Mouse (Mus musculus) gastrocnemius, adult 18-20 months (tissue): Measurements from ENCODE around the gene Hltf. TPM values are rescaled to one million over a fixed set of nuclear protein-coding genes. Genes with fewer than 3 reads are reported as not detected.
A peak's percentile ranks its signal among the peaks of the same experiment; 100 is the strongest.
"Not testable (repeated sequence)": the region's sequence is repeated elsewhere in the genome, so short reads cannot be mapped to it uniquely, and the experiment has no call there.

ENCODE experiments used
- DNase-seq: peaks from one replicate; pipeline ENCODE4 v3.0.0; 2021; ENCODE audit warnings: low spot score
- total RNA-seq, 2 experiments: library from RNA; stranded (reverse); gene quantifications; 2 replicates each; pipeline ENCODE4 v1.2.3; 2021

Gene Hltf
- total RNA-seq, 2 experiments from 2014 or later = 2.2 to 2.5 TPM

GRCm38 (mm10) chr3:20103830-20104229, 46.2 kb downstream of the Hltf start:
- DNase-seq = no peak

- DNase-seq = no peak
Observed at GRCm38 (mm10) chr3:20104318-20104717, 46.7 kb downstream of the Hltf start.

GRCm38 (mm10) chr3:20104776-20105175, 47.2 kb downstream of the Hltf start:
- no peak for DNase-seq

GRCm38 (mm10) chr3:20108881-20109280, 51.3 kb downstream of the Hltf start:
- DNase-seq = no peak

- no peak for DNase-seq
Observed at GRCm38 (mm10) chr3:20111913-20112312, 54.3 kb downstream of the Hltf start.

GRCm38 (mm10) chr3:20119044-20119591, 61.5 kb downstream of the Hltf start:
- DNase-seq = no peak

- DNase-seq = no peak
Observed at GRCm38 (mm10) chr3:20119686-20120244, 62.2 kb downstream of the Hltf start.

GRCm38 (mm10) chr3:20121582-20121981, 64.0 kb downstream of the Hltf start:
- not testable (repeated sequence) for DNase-seq

GRCm38 (mm10) chr3:20125604-20126003, 68.0 kb downstream of the Hltf start:
- DNase-seq = no peak

- DNase-seq = no peak
Observed at GRCm38 (mm10) chr3:20127047-20127595, 69.5 kb downstream of the Hltf start.

GRCm38 (mm10) chr3:20129491-20129890, 71.9 kb downstream of the Hltf start:
- DNase-seq = no peak

- DNase-seq = peak; percentile 56
Observed at GRCm38 (mm10) chr3:20130456-20131349, 73.1 kb downstream of the Hltf start.

GRCm38 (mm10) chr3:20131350-20131720, 73.7 kb downstream of the Hltf start:
- no peak for DNase-seq

GRCm38 (mm10) chr3:20132731-20133130, 75.1 kb downstream of the Hltf start:
- peak; percentile 89 for DNase-seq

GRCm38 (mm10) chr3:20133745-20134144, 76.1 kb downstream of the Hltf start:
- DNase-seq = no peak

GRCm38 (mm10) chr3:20134545-20134944, 76.9 kb downstream of the Hltf start:
- DNase-seq = no peak

GRCm38 (mm10) chr3:20136868-20137581, 79.4 kb downstream of the Hltf start:
- no peak for DNase-seq

- DNase-seq = no peak
Observed at GRCm38 (mm10) chr3:20141240-20141639, 83.6 kb downstream of the Hltf start.

GRCm38 (mm10) chr3:20141679-20142078, 84.1 kb downstream of the Hltf start:
- no peak for DNase-seq

- no peak for DNase-seq
Observed at GRCm38 (mm10) chr3:20142101-20142500, 84.5 kb downstream of the Hltf start.

- no peak for DNase-seq
Observed at GRCm38 (mm10) chr3:20142576-20142975, 85.0 kb downstream of the Hltf start.

GRCm38 (mm10) chr3:20143726-20144125, 86.1 kb downstream of the Hltf start:
- no peak for DNase-seq
